ENCODE assay signal across 24 mouse cellular contexts in genomic region chr9:44347621-44348020, GRCm38 (mm10). TPM values are rescaled to one million over a fixed set of nuclear protein-coding genes. Genes with fewer than 3 reads are reported as not detected.
DNase-seq lines count a peak whose midpoint lies in the region; ATAC-seq and TF ChIP-seq lines count a peak whose summit lies in the region.
"Had no signal": no experiment of that assay in that cellular context is flagged by ENCODE, and none has a peak within 500 bp of the region (broad histone marks: within the 10 kb centered on the region; RNA-seq: fewer than 3 reads in every experiment).

No protein-coding gene starts in this region.

- no peak for TF ChIP-seq EP300 in liver, postnatal 0 days (IDR thresholded peaks at IDR 0.05; ENCODE audit: low read depth)

- 0 out of 2 replicates have a peak overlapping the region, but pooled peaks have one; percentile 51 for H3K27ac ChIP-seq in liver, embryonic 12.5 days
- H3K27ac ChIP-seq in liver, postnatal 0 days (ENCODE audit: low read depth) = no peak overlapping the region
- peak overlapping the region; percentile 52; the same call in 1 of the 2 replicates for H3K27ac ChIP-seq in ES-E14 (ENCODE audit: insufficient read depth, low read depth, low read length, poor library complexity, severe bottlenecking)
- H3K27ac ChIP-seq in kidney, embryonic 15.5 days = no peak overlapping the region
- H3K27ac ChIP-seq: forebrain, embryonic 10.5 days; forebrain, embryonic 13.5 days; heart, embryonic 15.5 days; hindbrain, embryonic 10.5 days; hindbrain, embryonic 13.5 days had no signal

- peaks cover 29% of the 10 kb centered on the region for H3K4me1 ChIP-seq in liver, embryonic 12.5 days
- 0 out of 2 replicates have a peak, but pooled peaks cover 4% of the 10 kb centered on the region for H3K4me1 ChIP-seq in liver, postnatal 0 days (ENCODE audit: insufficient read depth)
- peaks cover 2 to 18% of the 10 kb centered on the region in 2 experiments; a peak in 3 of 4 replicates for H3K4me1 ChIP-seq in ES-E14 (ENCODE audit: control insufficient read depth in 2 of 2, insufficient read depth in 2 of 2, low read length in 2 of 2, poor library complexity in 1 of 2)
- peaks cover 11% of the 10 kb centered on the region for H3K4me1 ChIP-seq in kidney, embryonic 15.5 days

- no peak for ATAC-seq in liver, embryonic 12.5 days
- no peak for ATAC-seq in liver, postnatal 0 days
- no peak for ATAC-seq in kidney, embryonic 15.5 days (replicated peaks; ENCODE audit: low FRiP score)
- ATAC-seq: forebrain, embryonic 13.5 days; forebrain, embryonic 16.5 days; hindbrain, embryonic 16.5 days had no signal

- WGBS in liver, embryonic 12.5 days (ENCODE audit: insufficient replicate concordance) = 79% methylated on average over 4 of the region's 4 CpGs
- WGBS in liver, postnatal 0 days (ENCODE audit: insufficient replicate concordance) = 77% methylated on average over 4 of the region's 4 CpGs
- WGBS in kidney, embryonic 15.5 days = 91% methylated on average over 4 of the region's 4 CpGs

- no peak for TF ChIP-seq CTCF in liver, postnatal 0 days (IDR thresholded peaks at IDR 0.05; ENCODE audit: low read depth)

- no peak overlapping the region for H3K4me2 ChIP-seq in liver, embryonic 12.5 days
- H3K4me2 ChIP-seq in liver, postnatal 0 days (ENCODE audit: low read depth, low read length) = no peak overlapping the region
- H3K4me2 ChIP-seq in kidney, embryonic 15.5 days = no peak overlapping the region
- H3K4me2 ChIP-seq: forebrain, embryonic 13.5 days; heart, embryonic 12.5 days; heart, embryonic 15.5 days; hindbrain, embryonic 13.5 days had no signal

- DNase-seq in heart, adult 11 months = peak; percentile 80
- DNase-seq in heart, adult 18-20 months = no peak
- no peak for DNase-seq in liver, postnatal 0 days
- DNase-seq in ES-E14 (ENCODE audit: low read depth, low spot score) = no peak
- DNase-seq in cerebellum, postnatal 10 days = no peak
- DNase-seq: adrenal gland, adult 2 months; adrenal gland, postnatal 14 days; cerebellum, adult 11 months; cerebellum, adult 2 months; cerebellum, adult 9-11 months; gastrocnemius, postnatal 10 days; gastrocnemius, postnatal 36 days; heart, postnatal 10 days; heart, postnatal 36 days had no signal

- H3K36me3 ChIP-seq in liver, embryonic 12.5 days = peaks cover 68% of the 10 kb centered on the region
- peaks cover 46% of the 10 kb centered on the region for H3K36me3 ChIP-seq in liver, postnatal 0 days (replicated peaks; ENCODE audit: insufficient read depth, low read length)
- H3K36me3 ChIP-seq in ES-E14 (ENCODE audit: control insufficient read depth, insufficient read depth, low read length, poor library complexity, severe bottlenecking) = peaks cover 11% of the 10 kb centered on the region; the same call in 1 of the 2 replicates
- H3K36me3 ChIP-seq in kidney, embryonic 15.5 days = peaks cover 62% of the 10 kb centered on the region

- H3K9ac ChIP-seq in liver, embryonic 12.5 days = no peak overlapping the region
- no peak overlapping the region for H3K9ac ChIP-seq in liver, postnatal 0 days (replicated peaks)
- H3K9ac ChIP-seq in ES-E14 (ENCODE audit: insufficient read depth, low read depth, low read length, poor library complexity, severe bottlenecking) = no peak overlapping the region
- H3K9ac ChIP-seq in kidney, embryonic 15.5 days = no peak overlapping the region
- H3K9ac ChIP-seq: forebrain, embryonic 13.5 days; heart, embryonic 12.5 days; heart, embryonic 15.5 days; hindbrain, embryonic 13.5 days had no signal

- H3K9me3 ChIP-seq in liver, embryonic 12.5 days (replicated peaks) = no peaks in the 10 kb centered on the region
- no peaks in the 10 kb centered on the region for H3K9me3 ChIP-seq in liver, postnatal 0 days (ENCODE audit: low read length)
- H3K9me3 ChIP-seq in ES-E14 (ENCODE audit: control insufficient read depth, insufficient read depth, low read depth, low read length) = no peaks in the 10 kb centered on the region
- no peaks in the 10 kb centered on the region for H3K9me3 ChIP-seq in kidney, embryonic 15.5 days (replicated peaks)
- H3K9me3 ChIP-seq: forebrain, embryonic 10.5 days; forebrain, embryonic 13.5 days; heart, embryonic 12.5 days; heart, embryonic 15.5 days; hindbrain, embryonic 10.5 days; hindbrain, embryonic 13.5 days had no signal

- H3K4me3 ChIP-seq in liver, embryonic 12.5 days = no peak overlapping the region
- no peak overlapping the region for H3K4me3 ChIP-seq in liver, postnatal 0 days (ENCODE audit: low read depth, low read length)
- no peak overlapping the region for H3K4me3 ChIP-seq in ES-E14 (ENCODE audit: insufficient read depth in 1 of 2, low read depth in 1 of 2, low read length in 2 of 2, poor library complexity in 1 of 2, severe bottlenecking in 1 of 2)
- H3K4me3 ChIP-seq in kidney, embryonic 15.5 days (replicated peaks) = no peak overlapping the region
- H3K4me3 ChIP-seq: forebrain, embryonic 10.5 days; forebrain, embryonic 13.5 days; heart, embryonic 12.5 days; heart, embryonic 15.5 days; hindbrain, embryonic 10.5 days; hindbrain, embryonic 13.5 days had no signal

- in situ Hi-C loops in ES-E14 (cut with MboI; ENCODE audit: low sequenced_read_pairs in 2 of 2, unreplicated experiment in 2 of 2) = no loop called here

- no peaks in the 10 kb centered on the region for H3K27me3 ChIP-seq in liver, embryonic 12.5 days (replicated peaks)
- H3K27me3 ChIP-seq in liver, postnatal 0 days (ENCODE audit: insufficient read depth, low read length) = no peaks in the 10 kb centered on the region
- H3K27me3 ChIP-seq in kidney, embryonic 15.5 days = no peaks in the 10 kb centered on the region
- H3K27me3 ChIP-seq: forebrain, embryonic 13.5 days; heart, embryonic 12.5 days; heart, embryonic 15.5 days; hindbrain, embryonic 13.5 days had no signal

TF ChIP-seq in ES-E14, 5 proteins besides CTCF, POLR2A, EP300 and RAD21:
- no peak for TF ChIP-seq CHD2 (IDR thresholded peaks at IDR 0.05; ENCODE audit: low read depth, low read length)
- no peak for TF ChIP-seq ZNF384 (IDR thresholded peaks at IDR 0.05; ENCODE audit: low read depth, low read length)
- TF ChIP-seq HCFC1 (IDR thresholded peaks at IDR 0.05; ENCODE audit: borderline replicate concordance, insufficient read depth, low read length) = no peak

RNA-seq across cellular contexts. Expression of gene Hmbs, which starts 3.6 kb away (rescaled TPM):
- total RNA-seq in heart, adult 18-20 months (2021) = 10 to 100 TPM; 50.0 to 50.8 TPM
- 1,354 and 1,355 TPM in 2 replicates for polyA plus RNA-seq in liver, embryonic 12.5 days (2016; fragmentation: Nextera tagmentation; extraction: Ambion mirVana)
- 517 and 539 TPM in 2 replicates for polyA plus RNA-seq in liver, postnatal 0 days (2015; fragmentation: Nextera tagmentation; extraction: Ambion mirVana)
- 69.9 and 71.3 TPM in 2 replicates for total RNA-seq in ES-E14 (2012; rRNA removed)
- 126 and 145 TPM in 2 replicates for polyA plus RNA-seq in kidney, embryonic 15.5 days (2015; fragmentation: Nextera tagmentation; extraction: Ambion mirVana)

RNA-seq across cellular contexts. Expression of gene H2afx, which starts 13.1 kb away (rescaled TPM):
- 10 to 100 TPM; 10.7 TPM for total RNA-seq in heart, adult 18-20 months (2021)
- polyA plus RNA-seq in liver, embryonic 12.5 days (2016; fragmentation: Nextera tagmentation; extraction: Ambion mirVana) = 233 and 239 TPM in 2 replicates
- 152 and 164 TPM in 2 replicates for polyA plus RNA-seq in liver, postnatal 0 days (2015; fragmentation: Nextera tagmentation; extraction: Ambion mirVana)
- total RNA-seq in ES-E14 (2012; rRNA removed) = 967 and 1,137 TPM in 2 replicates
- polyA plus RNA-seq in kidney, embryonic 15.5 days (2015; fragmentation: Nextera tagmentation; extraction: Ambion mirVana) = 390 and 426 TPM in 2 replicates

RNA-seq across cellular contexts. Expression of gene Vps11, which starts 13.8 kb away (rescaled TPM):
- total RNA-seq in heart, adult 18-20 months (2021) = 10 to 100 TPM; 14.4 to 18.3 TPM
- polyA plus RNA-seq in liver, embryonic 12.5 days (2016; fragmentation: Nextera tagmentation; extraction: Ambion mirVana) = 17.0 and 19.0 TPM in 2 replicates
- polyA plus RNA-seq in liver, postnatal 0 days (2015; fragmentation: Nextera tagmentation; extraction: Ambion mirVana) = 12.1 and 13.3 TPM in 2 replicates
- 35.0 and 35.8 TPM in 2 replicates for total RNA-seq in ES-E14 (2012; rRNA removed)
- polyA plus RNA-seq in kidney, embryonic 15.5 days (2015; fragmentation: Nextera tagmentation; extraction: Ambion mirVana) = 30.4 and 32.9 TPM in 2 replicates

RNA-seq across cellular contexts. Expression of gene Dpagt1, which starts 21.8 kb away (rescaled TPM):
- total RNA-seq in heart, adult 18-20 months (2021) = 10 to 100 TPM; 17.8 to 18.2 TPM
- polyA plus RNA-seq in liver, embryonic 12.5 days (2016; fragmentation: Nextera tagmentation; extraction: Ambion mirVana) = 21.9 and 24.0 TPM in 2 replicates
- polyA plus RNA-seq in liver, postnatal 0 days (2015; fragmentation: Nextera tagmentation; extraction: Ambion mirVana) = 19.0 and 19.4 TPM in 2 replicates
- total RNA-seq in ES-E14 (2012; rRNA removed) = 16.3 and 17.9 TPM in 2 replicates
- polyA plus RNA-seq in kidney, embryonic 15.5 days (2015; fragmentation: Nextera tagmentation; extraction: Ambion mirVana) = 41.7 and 46.7 TPM in 2 replicates

RNA-seq across cellular contexts. Expression of gene C2cd2l, which starts 27.5 kb away (rescaled TPM):
- 10 to 100 TPM; 13.7 to 19.6 TPM for total RNA-seq in heart, adult 18-20 months (2021)
- 12.3 and 13.0 TPM in 2 replicates for polyA plus RNA-seq in liver, embryonic 12.5 days (2016; fragmentation: Nextera tagmentation; extraction: Ambion mirVana)
- polyA plus RNA-seq in liver, postnatal 0 days (2015; fragmentation: Nextera tagmentation; extraction: Ambion mirVana) = 10.1 and 11.4 TPM in 2 replicates
- total RNA-seq in ES-E14 (2012; rRNA removed) = 9.0 and 13.9 TPM in 2 replicates
- polyA plus RNA-seq in kidney, embryonic 15.5 days (2015; fragmentation: Nextera tagmentation; extraction: Ambion mirVana) = 6.6 and 8.8 TPM in 2 replicates

Comparison
In these comparisons a context has a peak if more than half of its experiments do, and no peak if none do; other contexts are left out.
1. H3K27ac ChIP-seq: peak in liver, embryonic 12.5 days (single experiment) and ES-E14 (single experiment); none in liver, postnatal 0 days (single experiment) and kidney, embryonic 15.5 days (single experiment).